Mouse (Mus musculus) midbrain, embryonic 11.5 days (tissue): ENCODE data around the gene Amigo3. TPM values are rescaled to one million over a fixed set of nuclear protein-coding genes. Genes with fewer than 3 reads are reported as not detected.

Experiments
- ATAC-seq: fragments of 200-750 bp; cut with Nextera tagmentation; 2 replicates; pipeline ENCODE4 v1.8.0; 2017; ENCODE audit warnings: moderate TSS enrichment, moderate library complexity; ENCODE audit not compliant: low FRiP score
- DNase-seq: peaks from one replicate; pipeline ENCODE4 v3.0.0; 2015; ENCODE audit warnings: low spot score; ENCODE audit errors: missing footprints
- H3K27ac ChIP-seq: fragments of 300-500 bp; sonication (generic); 2 replicates; pipeline ENCODE4 v1.5.1; 2014; ENCODE audit warnings: low read depth, low read length
- H3K27me3 ChIP-seq: fragments of 300-500 bp; sonication (generic); 2 replicates; pipeline ENCODE4 v1.6.1; 2014; ENCODE audit warnings: mild to moderate bottlenecking, low read length, moderate library complexity, mixed read lengths; ENCODE audit not compliant: control insufficient read depth, insufficient read depth
- H3K36me3 ChIP-seq: fragments of 300-500 bp; sonication (generic); 2 replicates; pipeline ENCODE4 v1.6.1; 2014; ENCODE audit warnings: mild to moderate bottlenecking, low read length, moderate library complexity, mixed read lengths; ENCODE audit not compliant: control insufficient read depth, insufficient read depth
- H3K4me1 ChIP-seq: fragments of 300-500 bp; sonication (generic); 2 replicates; pipeline ENCODE4 v1.6.1; 2014; ENCODE audit warnings: low read length; ENCODE audit not compliant: control insufficient read depth, insufficient read depth
- H3K4me2 ChIP-seq: fragments of 300-500 bp; sonication (generic); 2 replicates; pipeline ENCODE4 v1.6.1; 2014; ENCODE audit warnings: mild to moderate bottlenecking, moderate library complexity
- H3K4me3 ChIP-seq: fragments of 300-500 bp; sonication (generic); 2 replicates; pipeline ENCODE4 v1.5.1; 2014; ENCODE audit warnings: low read depth, low read length
- H3K9ac ChIP-seq: fragments of 300-500 bp; sonication (generic); 2 replicates; pipeline ENCODE4 v1.6.1; 2014; ENCODE audit warnings: low read length
- H3K9me3 ChIP-seq: fragments of 300-500 bp; sonication (generic); 2 replicates; pipeline ENCODE4 v1.6.1; 2016; ENCODE audit warnings: low read length; ENCODE audit not compliant: control insufficient read depth
- WGBS: fragments of 180-500 bp; shearing (Covaris S2); extraction: QIAGEN DNeasy Blood & Tissue Kit; methylation state at CpG from one replicate; pipeline ENCODE4 v1.1.7; 2014; 5-methylcytosine and 5-hydroxymethylcytosine counted together
- polyA plus RNA-seq: library from polyadenylated mRNA; unstranded; fragments of >200 nt; fragmentation: Nextera tagmentation; extraction: Ambion mirVana; gene quantifications from 2 replicates; pipeline ENCODE4 v1.2.1, GENCODE M21; 2014

The Amigo3 gene
- polyA plus RNA-seq, 1 experiment from 2014 or later, result 2.0 TPM

DNA sequence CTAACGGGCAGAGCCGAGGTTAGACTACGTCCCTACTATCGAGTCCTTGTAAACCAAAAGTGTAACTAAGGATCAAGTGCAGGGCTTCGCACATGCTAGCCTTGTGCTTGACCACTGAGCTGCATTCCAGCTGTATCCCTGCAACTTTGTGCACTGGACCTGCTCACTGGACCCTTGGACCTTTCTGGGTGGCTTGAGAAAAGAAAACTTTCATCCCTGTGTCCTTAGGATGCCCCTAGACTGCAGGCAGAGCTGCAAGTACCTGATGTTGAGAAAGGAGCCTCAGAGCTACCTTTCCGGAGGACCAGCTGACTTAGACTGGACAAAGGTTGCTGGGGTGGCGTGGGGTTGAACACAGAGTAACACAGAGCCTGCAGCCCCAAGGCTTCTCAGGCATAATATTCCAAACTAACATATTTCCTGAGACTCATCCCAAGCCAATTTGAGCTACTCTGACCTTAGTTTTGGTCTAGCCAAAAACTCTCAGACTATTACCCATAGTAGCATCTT is 37.7 kb downstream of the Amigo3 start:
- Histone ChIP-seq H3K36me3 (peaks cover 41% of the 10 kb centered on the region), H3K9ac (no peak overlapping the region), H3K4me1 (peaks cover 11% of the 10 kb centered on the region), H3K27ac (no peak overlapping the region), H3K4me3 (no peak overlapping the region), H3K4me2 (no peak overlapping the region), H3K9me3 (no peaks in the 10 kb centered on the region), H3K27me3 (no peaks in the 10 kb centered on the region)
- 95% methylated on average over 7 of the region's 7 CpGs for WGBS
- ATAC-seq (no peak), DNase-seq (no peak)

DNA sequence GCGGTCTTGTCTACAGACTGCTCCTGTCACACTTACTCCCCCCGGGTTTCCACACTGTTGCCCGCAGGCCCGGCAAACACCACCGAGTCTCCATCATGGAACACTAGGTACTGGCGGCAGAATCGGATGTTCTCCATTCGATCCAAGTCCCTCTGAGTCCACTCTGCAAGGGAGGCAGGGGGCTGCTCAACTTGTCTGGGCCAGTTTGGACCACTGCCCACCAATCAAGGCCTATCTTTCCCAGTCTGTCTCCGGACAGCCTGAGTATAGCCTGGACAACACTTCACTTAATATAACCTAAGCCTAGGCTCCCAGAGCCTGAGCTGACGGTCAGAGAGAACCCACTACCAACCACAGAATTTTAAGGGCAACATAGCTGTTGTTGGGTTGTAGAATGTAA is 40.6 kb downstream of the Amigo3 start:
- ATAC-seq, result no peak
- 78% methylated on average over 10 of the region's 10 CpGs for WGBS
- no peak overlapping the region for H3K27ac ChIP-seq

DNA sequence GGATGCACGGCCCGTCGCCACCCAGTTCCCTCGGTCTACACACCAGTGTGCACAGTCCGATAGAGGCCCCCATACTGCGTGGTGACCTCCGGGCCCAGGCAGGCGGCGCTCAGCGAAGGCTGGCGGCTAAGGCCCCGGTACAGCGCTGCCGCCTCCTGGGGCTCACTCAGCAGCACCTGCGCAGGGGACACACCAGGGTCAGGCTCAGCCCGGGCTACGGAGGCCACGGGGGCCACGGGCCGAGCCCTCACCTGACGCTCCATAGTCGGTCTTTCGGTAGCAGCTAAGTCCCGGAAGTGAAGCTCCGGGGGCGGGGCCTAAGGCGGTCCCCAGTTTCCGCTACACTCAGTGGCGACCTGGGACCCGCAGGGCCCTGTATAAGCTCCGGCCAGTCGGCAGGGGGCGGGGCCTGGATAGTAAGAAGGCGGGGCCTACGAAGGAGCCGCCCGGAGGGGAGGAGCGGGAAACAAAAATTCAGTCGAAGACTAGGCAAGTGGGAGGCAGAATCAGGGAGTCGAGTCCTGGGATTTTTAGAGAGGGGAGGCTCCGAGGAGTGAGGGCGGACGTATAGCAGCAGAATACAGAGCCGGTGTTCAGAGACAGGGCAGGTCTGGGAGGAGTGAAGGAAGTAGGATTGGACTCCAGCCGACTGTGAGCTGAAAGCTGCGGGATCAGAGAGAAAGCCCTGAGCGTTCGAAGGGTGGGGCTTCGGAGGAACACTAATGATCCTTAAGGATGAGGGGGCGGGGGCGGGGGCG is 41.4 kb downstream of the Amigo3 start, which contains the start of gene Apeh:
TSS of gene Apeh (minus strand) at position 423 of the 758 bp plus-strand sequence.
- no peaks in the 10 kb centered on the region for H3K9me3 ChIP-seq
- DNase-seq, result peak; percentile 99
- WGBS, result under 1% methylated on average over 51 of the region's 52 CpGs

More for the DNA sequence above, 40.6 kb downstream of the Amigo3 start:
- peak; percentile 68 for DNase-seq
- peaks cover 11% of the 10 kb centered on the region for H3K4me1 ChIP-seq
- H3K9ac ChIP-seq, result peak overlapping the region; percentile 78
- H3K4me2 ChIP-seq, result peak overlapping the region; percentile 89
- H3K36me3 ChIP-seq, result peaks cover 21% of the 10 kb centered on the region
- H3K27me3 ChIP-seq, result no peaks in the 10 kb centered on the region
- H3K4me3 ChIP-seq, result peak overlapping the region; percentile 83
- no peaks in the 10 kb centered on the region for H3K9me3 ChIP-seq

DNA sequence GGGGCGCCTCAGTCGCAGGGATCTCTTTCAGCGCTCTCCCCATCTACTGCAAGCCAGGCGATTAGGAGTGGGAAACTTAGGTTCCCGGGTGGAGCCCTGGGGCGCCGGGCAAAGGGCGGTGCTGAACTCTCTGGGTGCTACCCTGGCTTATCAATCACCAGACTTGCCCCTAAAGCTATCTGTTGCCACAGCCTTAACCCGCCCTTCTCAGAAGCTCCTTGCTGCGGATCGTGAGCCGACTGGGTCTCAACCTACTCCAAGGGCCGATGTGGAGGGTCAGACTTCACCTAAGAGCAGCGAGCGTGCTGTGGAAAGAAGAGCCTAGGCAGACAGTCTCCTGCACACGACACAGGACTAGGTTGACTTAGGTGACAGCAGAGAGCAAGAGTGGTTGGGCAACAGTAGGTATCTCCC is 42.0 kb downstream of the Amigo3 start:
- Histone ChIP-seq H3K4me2 (peak overlapping the region; percentile 89), H3K9me3 (no peaks in the 10 kb centered on the region), H3K36me3 (peaks cover 16% of the 10 kb centered on the region), H3K4me1 (peaks cover 11% of the 10 kb centered on the region), H3K27ac (peak overlapping the region; percentile 36; the same call in 1 of the 2 replicates), H3K9ac (peak overlapping the region; percentile 56), H3K27me3 (no peaks in the 10 kb centered on the region), H3K4me3 (peak overlapping the region; percentile 83)
- ATAC-seq, result peak; percentile 12
- WGBS, result under 1% methylated on average over 16 of the region's 16 CpGs
- peak; percentile 95 for DNase-seq

More for the DNA sequence above, 41.4 kb downstream of the Amigo3 start, which contains the start of gene Apeh:
- H3K36me3 ChIP-seq, result peaks cover 21% of the 10 kb centered on the region
- peaks cover 11% of the 10 kb centered on the region for H3K4me1 ChIP-seq
- peak within 1 kb of the TSS; percentile 36; the same call in 1 of the 2 replicates for H3K27ac ChIP-seq
- no peaks in the 10 kb centered on the region for H3K27me3 ChIP-seq
- ATAC-seq, result peak; percentile 96
- peak within 1 kb of the TSS; percentile 78 for H3K9ac ChIP-seq
- peak within 1 kb of the TSS; percentile 83 for H3K4me3 ChIP-seq
- H3K4me2 ChIP-seq, result peak within 1 kb of the TSS; percentile 89

DNA sequence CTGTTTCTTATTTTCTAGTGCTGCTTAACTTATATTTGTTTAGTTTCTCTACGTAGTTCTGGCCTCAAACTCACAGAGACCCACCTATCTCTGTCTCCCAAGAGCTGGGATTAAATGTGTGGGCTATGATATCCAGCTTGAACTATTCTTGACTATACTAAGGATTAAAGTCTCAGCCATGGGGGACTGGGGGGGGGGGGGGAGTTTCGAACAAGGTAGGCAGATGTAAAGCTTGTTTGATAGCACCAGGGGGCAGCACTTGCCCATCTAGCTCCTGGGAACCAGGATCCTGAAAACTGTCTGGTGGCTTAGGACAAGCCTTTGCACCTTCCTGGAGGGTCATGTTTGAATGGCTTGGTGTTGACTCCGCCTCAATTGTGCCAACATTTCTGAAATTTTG is 42.6 kb downstream of the Amigo3 start:
- Histone ChIP-seq H3K36me3 (peaks cover 16% of the 10 kb centered on the region), H3K4me3 (no peak overlapping the region), H3K4me2 (peak overlapping the region; percentile 89), H3K27ac (no peak overlapping the region), H3K27me3 (no peaks in the 10 kb centered on the region), H3K9ac (peak overlapping the region; percentile 56; the same call in 1 of the 2 replicates), H3K4me1 (peaks cover 11% of the 10 kb centered on the region), H3K9me3 (no peaks in the 10 kb centered on the region)
- ATAC-seq (no peak), DNase-seq (peak; percentile 93)
- WGBS, result 11% methylated on average over 3 of the region's 3 CpGs

DNA sequence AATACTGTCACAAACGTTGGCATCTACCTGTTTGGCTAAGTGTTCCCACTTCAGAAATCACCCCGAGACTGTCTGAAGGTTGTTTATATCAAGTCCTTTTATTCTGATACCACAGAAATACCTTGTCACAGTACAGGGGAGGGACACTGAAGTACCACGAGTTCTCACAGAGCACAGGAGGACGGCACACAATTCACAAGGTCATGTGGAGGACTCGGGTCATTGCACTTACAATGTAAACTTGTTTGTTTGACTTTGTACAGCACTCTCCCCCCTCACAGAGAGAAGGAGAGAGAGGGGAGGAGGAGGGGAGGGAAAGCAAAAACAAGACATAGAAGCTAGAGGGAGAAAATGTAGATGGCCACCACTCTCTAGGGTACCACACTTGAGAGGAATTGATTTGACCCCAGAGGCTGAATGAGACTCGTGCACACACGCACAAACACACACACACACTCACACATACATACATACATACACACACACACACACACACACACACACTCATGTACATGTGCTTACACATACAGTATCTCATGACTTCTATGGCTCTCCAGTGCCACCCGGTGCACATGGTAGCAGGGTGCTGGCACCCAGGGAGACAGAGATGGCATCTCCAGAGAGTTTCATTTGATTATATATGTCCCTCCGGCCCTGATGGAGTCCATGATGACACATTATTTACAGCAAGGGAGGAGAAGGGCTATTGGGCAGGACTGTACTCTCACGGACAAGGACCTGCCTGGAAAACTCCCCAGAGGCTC is 43.2 kb downstream of the Amigo3 start:
- H3K4me1 ChIP-seq, result peaks cover 11% of the 10 kb centered on the region
- 66% methylated on average over 10 of the region's 10 CpGs for WGBS
- H3K9ac ChIP-seq, result no peak overlapping the region
- no peaks in the 10 kb centered on the region for H3K9me3 ChIP-seq
- no peak overlapping the region for H3K27ac ChIP-seq
- H3K27me3 ChIP-seq, result no peaks in the 10 kb centered on the region
- peaks cover 12% of the 10 kb centered on the region; the same call in 1 of the 2 replicates for H3K36me3 ChIP-seq
- H3K4me3 ChIP-seq, result no peak overlapping the region
- DNase-seq, result no peak
- ATAC-seq, result no peak
- H3K4me2 ChIP-seq, result no peak overlapping the region; the same call in 1 of the 2 replicates

DNA sequence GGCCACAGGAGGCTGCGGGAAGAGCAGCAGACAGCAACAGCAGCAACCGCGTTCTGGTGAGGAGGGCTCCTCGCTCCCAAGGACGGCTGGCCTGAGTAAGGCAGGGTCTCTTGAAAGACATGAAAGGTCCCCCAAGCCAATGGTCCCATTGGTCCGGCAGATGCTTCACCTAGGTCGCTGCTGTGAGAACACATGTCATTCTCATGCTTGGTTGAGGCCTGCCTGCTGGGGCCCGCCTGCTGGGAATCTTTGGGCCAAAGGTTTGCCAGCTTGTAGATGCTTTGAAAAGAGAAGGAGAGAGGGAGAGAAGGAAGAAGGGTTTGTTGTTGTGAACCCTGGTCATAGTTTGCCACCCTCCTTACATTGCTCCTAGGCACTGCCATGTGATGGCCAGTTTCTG is 46.7 kb downstream of the Amigo3 start:
- no peak overlapping the region for H3K9ac ChIP-seq
- peaks cover 5% of the 10 kb centered on the region for H3K4me1 ChIP-seq
- no peaks in the 10 kb centered on the region for H3K9me3 ChIP-seq
- ATAC-seq (no peak), DNase-seq (no peak)
- H3K4me3 ChIP-seq, result no peak overlapping the region
- no peaks in the 10 kb centered on the region for H3K36me3 ChIP-seq
- no peaks in the 10 kb centered on the region for H3K27me3 ChIP-seq
- H3K27ac ChIP-seq, result no peak overlapping the region
- H3K4me2 ChIP-seq, result no peak overlapping the region
- WGBS, result 89% methylated on average over 8 of the region's 8 CpGs

DNA sequence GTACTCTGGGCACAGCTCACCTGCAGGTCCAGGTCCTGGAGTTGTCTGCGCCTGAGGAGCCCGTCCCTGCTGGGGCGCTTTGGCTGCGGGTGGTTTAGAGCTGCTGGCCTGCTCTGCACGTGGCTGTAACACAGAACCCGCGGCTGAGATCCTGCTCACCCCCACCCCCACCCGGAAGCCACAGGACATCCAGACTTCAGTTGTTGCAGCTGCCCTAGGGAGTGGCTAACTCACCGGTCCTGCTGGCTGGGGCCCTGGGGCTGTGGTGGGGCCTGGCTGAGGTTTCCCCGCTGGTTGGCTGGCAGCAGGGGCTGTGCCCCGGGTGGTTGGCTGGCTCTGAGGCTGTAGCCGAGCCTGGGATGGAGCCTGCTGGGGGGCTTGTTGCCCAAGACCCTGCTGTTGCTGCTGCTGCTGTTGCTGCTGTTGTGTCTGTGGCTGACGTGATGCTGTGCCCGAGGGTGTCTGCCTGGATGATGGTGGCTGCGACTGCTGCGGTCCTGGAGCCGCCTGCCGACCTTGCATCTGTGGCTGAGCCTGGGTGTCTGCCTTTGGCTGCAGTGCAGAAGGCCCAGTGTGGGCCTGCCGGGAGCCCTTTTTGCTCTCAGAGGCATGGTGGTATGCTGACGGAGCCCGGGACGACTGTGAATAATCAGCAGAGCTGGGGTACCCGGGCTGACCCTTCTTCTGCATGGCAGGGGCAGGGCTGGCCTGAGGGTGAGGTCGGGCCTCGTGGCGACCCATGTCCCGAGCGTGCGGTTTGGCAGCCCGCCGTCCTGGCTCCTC is 52.0 kb downstream of the Amigo3 start:
- Histone ChIP-seq H3K27me3 (no peaks in the 10 kb centered on the region), H3K9ac (peak overlapping the region; percentile 49), H3K36me3 (no peaks in the 10 kb centered on the region), H3K27ac (no peak overlapping the region), H3K4me1 (peaks cover 2% of the 10 kb centered on the region; the same call in 1 of the 2 replicates), H3K9me3 (no peaks in the 10 kb centered on the region), H3K4me2 (no peak overlapping the region), H3K4me3 (no peak overlapping the region)
- 33% methylated on average over 31 of the region's 31 CpGs for WGBS
- peak; percentile 86 for DNase-seq
- peak; percentile 42; the same call in 1 of the 2 replicates for ATAC-seq
